ENCODE assay signal across 8 mouse cellular contexts in genomic region chr7:30090092-30090969, GRCm38 (mm10). TPM values are rescaled to one million over a fixed set of nuclear protein-coding genes. Genes with fewer than 3 reads are reported as not detected.
A peak's percentile ranks its signal among the peaks of the same experiment; 100 is the strongest.
DNase-seq lines count a peak whose midpoint lies in the region; ATAC-seq and TF ChIP-seq lines count a peak whose summit lies in the region.

Gene Gm26920, minus strand, starts transcription at chr7:30090410.
Gene Zfp566, minus strand, starts transcription at chr7:30090527.

- peak; percentile 97 to 98 for DNase-seq in heart, postnatal 10 days
- peak; percentile 94 for DNase-seq in large intestine, adult 2 months (ENCODE audit: low read depth, low spot score)
- DNase-seq in liver, postnatal 0 days, result peak; percentile 97
- DNase-seq in testis, postnatal 10 days (ENCODE audit: low spot score), result peak; percentile 96

- H3K9ac ChIP-seq in ES-Bruce4 (ENCODE audit: low read depth, poor library complexity, severe bottlenecking), result peak within 1 kb of the TSS; percentile 48
- H3K9ac ChIP-seq in forebrain, embryonic 13.5 days, result peak within 1 kb of the TSS; percentile 81
- H3K9ac ChIP-seq in liver, postnatal 0 days (replicated peaks), result peak within 1 kb of the TSS; percentile 59
- peak within 1 kb of the TSS; percentile 58 for H3K9ac ChIP-seq in neural tube, embryonic 14.5 days (replicated peaks; ENCODE audit: low read depth, low read length)

- no peak for TF ChIP-seq POLR2A in ES-Bruce4 (IDR thresholded peaks at IDR 0.05; ENCODE audit: insufficient read depth, low read length)

- peak within 1 kb of the TSS; percentile 73 for H3K4me2 ChIP-seq in forebrain, embryonic 13.5 days
- peak within 1 kb of the TSS; percentile 87 for H3K4me2 ChIP-seq in liver, postnatal 0 days (ENCODE audit: low read depth, low read length)
- H3K4me2 ChIP-seq in neural tube, embryonic 14.5 days (ENCODE audit: low read depth, low read length), result peak within 1 kb of the TSS; percentile 63

- peak within 1 kb of the TSS; percentile 85 for H3K4me3 ChIP-seq in ES-Bruce4 (ENCODE audit: low read depth, low read length)
- peak within 1 kb of the TSS; percentile 68 for H3K4me3 ChIP-seq in forebrain, embryonic 13.5 days
- H3K4me3 ChIP-seq in liver, postnatal 0 days (ENCODE audit: low read depth, low read length), result peak within 1 kb of the TSS; percentile 70
- peak within 1 kb of the TSS; percentile 45 for H3K4me3 ChIP-seq in neural tube, embryonic 14.5 days (ENCODE audit: low read depth, low read length)

- no peaks in the 10 kb centered on the region for H3K9me3 ChIP-seq in ES-Bruce4 (replicated peaks; ENCODE audit: control insufficient read depth, insufficient read depth, low read length, poor library complexity, severe bottlenecking)
- no peaks in the 10 kb centered on the region for H3K9me3 ChIP-seq in forebrain, embryonic 13.5 days (replicated peaks)
- H3K9me3 ChIP-seq in liver, postnatal 0 days (ENCODE audit: low read length), result no peaks in the 10 kb centered on the region
- H3K9me3 ChIP-seq in neural tube, embryonic 14.5 days (ENCODE audit: control insufficient read depth, low read length), result no peaks in the 10 kb centered on the region

- no peaks in the 10 kb centered on the region for H3K27me3 ChIP-seq in ES-Bruce4 (ENCODE audit: control insufficient read depth, insufficient read depth, low read length, poor library complexity, severe bottlenecking)
- no peaks in the 10 kb centered on the region for H3K27me3 ChIP-seq in forebrain, embryonic 13.5 days
- no peaks in the 10 kb centered on the region for H3K27me3 ChIP-seq in liver, postnatal 0 days (ENCODE audit: insufficient read depth, low read length)
- no peaks in the 10 kb centered on the region for H3K27me3 ChIP-seq in neural tube, embryonic 14.5 days (ENCODE audit: control insufficient read depth, insufficient read depth, low read length)

- TF ChIP-seq EP300 in ES-Bruce4 (IDR thresholded peaks at IDR 0.05; ENCODE audit: insufficient read depth, low read depth, low read length), result no peak
- peak; percentile 77 for TF ChIP-seq EP300 in liver, postnatal 0 days (IDR thresholded peaks at IDR 0.05; ENCODE audit: low read depth)

- peaks cover 12% of the 10 kb centered on the region for H3K36me3 ChIP-seq in ES-Bruce4 (ENCODE audit: control insufficient read depth, insufficient read depth, low read length, poor library complexity, severe bottlenecking)
- peaks cover 19% of the 10 kb centered on the region for H3K36me3 ChIP-seq in forebrain, embryonic 13.5 days (ENCODE audit: poor library complexity, severe bottlenecking)
- no peaks in the 10 kb centered on the region; the same call in 1 of the 2 replicates for H3K36me3 ChIP-seq in liver, postnatal 0 days (replicated peaks; ENCODE audit: insufficient read depth, low read length)
- peaks cover 9% of the 10 kb centered on the region for H3K36me3 ChIP-seq in neural tube, embryonic 14.5 days (ENCODE audit: control insufficient read depth, insufficient read depth, low read length)

- ATAC-seq in cerebellum, adult (ENCODE audit: insufficient number of reproducible peaks, low FRiP score, low TSS enrichment), result peak; percentile 91
- ATAC-seq in forebrain, embryonic 13.5 days, result peak; percentile 92
- ATAC-seq in liver, postnatal 0 days, result peak; percentile 92
- ATAC-seq in neural tube, embryonic 14.5 days (ENCODE audit: low read depth), result peak; percentile 92

- H3K27ac ChIP-seq in ES-Bruce4 (ENCODE audit: insufficient read depth, low read length), result peak within 1 kb of the TSS; percentile 93
- peak within 1 kb of the TSS; percentile 88 for H3K27ac ChIP-seq in forebrain, embryonic 13.5 days
- peak within 1 kb of the TSS; percentile 58 for H3K27ac ChIP-seq in liver, postnatal 0 days (ENCODE audit: low read depth)
- H3K27ac ChIP-seq in neural tube, embryonic 14.5 days (ENCODE audit: low read depth, low read length), result peak within 1 kb of the TSS; percentile 78

- peaks cover 3% of the 10 kb centered on the region for H3K4me1 ChIP-seq in ES-Bruce4 (ENCODE audit: control insufficient read depth, insufficient read depth, low read length)
- peaks cover 30% of the 10 kb centered on the region for H3K4me1 ChIP-seq in forebrain, embryonic 13.5 days
- peaks cover 21% of the 10 kb centered on the region for H3K4me1 ChIP-seq in liver, postnatal 0 days (ENCODE audit: insufficient read depth)
- H3K4me1 ChIP-seq in neural tube, embryonic 14.5 days (ENCODE audit: control insufficient read depth, insufficient read depth, low read length), result peaks cover 12% of the 10 kb centered on the region

- WGBS in forebrain, embryonic 13.5 days, result under 1% methylated on average over 40 of the region's 40 CpGs
- under 1% methylated on average over 40 of the region's 40 CpGs for WGBS in large intestine, adult 2 months
- WGBS in liver, postnatal 0 days (ENCODE audit: insufficient replicate concordance), result under 1% methylated on average over 40 of the region's 40 CpGs
- under 1% methylated on average over 40 of the region's 40 CpGs for WGBS in neural tube, embryonic 14.5 days

- intact Hi-C loops in heart, postnatal 10 days (cut with DNase I), result loop anchor here (2.0 kb wide), 1 partner anchor 78 kb away; no protein-coding TSS in a partner anchor

- TF ChIP-seq CTCF in ES-Bruce4 (IDR thresholded peaks at IDR 0.05; ENCODE audit: low read depth, low read length), result no peak
- no peak for TF ChIP-seq CTCF in liver, postnatal 0 days (IDR thresholded peaks at IDR 0.05; ENCODE audit: low read depth)

RNA-seq across cellular contexts. Expression of gene Gm26920, which starts in this region (rescaled TPM):
- polyA plus RNA-seq in ES-Bruce4 (2011; ENCODE audit: insufficient read depth, insufficient read length, low read depth, missing spikeins), result not detected in 2 replicates
- polyA plus RNA-seq in forebrain, embryonic 13.5 days (2015; fragmentation: Nextera tagmentation; extraction: Ambion mirVana), result 1.7 and 3.5 TPM in 2 replicates
- total RNA-seq in heart, postnatal 10 days (2021), result under 1 TPM in 1 of 2 experiments, not detected in 1; 0.62 TPM
- 0.25 TPM in 1 of 2 replicates, not detected in the other for polyA plus RNA-seq in large intestine, adult 2 months (2012; rRNA removed)
- polyA plus RNA-seq in liver, postnatal 0 days (2015; fragmentation: Nextera tagmentation; extraction: Ambion mirVana), result not detected in 2 replicates
- polyA plus RNA-seq in neural tube, embryonic 14.5 days (2014; fragmentation: Nextera tagmentation; extraction: Ambion mirVana), result 2.1 and 4.3 TPM in 2 replicates

RNA-seq across cellular contexts. Expression of gene Zfp566, which starts in this region (rescaled TPM):
- 12.0 and 13.7 TPM in 2 replicates for polyA plus RNA-seq in ES-Bruce4 (2011; ENCODE audit: insufficient read depth, insufficient read length, low read depth, missing spikeins)
- 19.3 and 20.9 TPM in 2 replicates for polyA plus RNA-seq in forebrain, embryonic 13.5 days (2015; fragmentation: Nextera tagmentation; extraction: Ambion mirVana)
- 1 to 10 TPM; 1.3 to 2.3 TPM for total RNA-seq in heart, postnatal 10 days (2021)
- 1.0 and 1.2 TPM in 2 replicates for polyA plus RNA-seq in large intestine, adult 2 months (2012; rRNA removed)
- 1.2 and 1.7 TPM in 2 replicates for polyA plus RNA-seq in liver, postnatal 0 days (2015; fragmentation: Nextera tagmentation; extraction: Ambion mirVana)
- 13.8 and 17.1 TPM in 2 replicates for polyA plus RNA-seq in neural tube, embryonic 14.5 days (2014; fragmentation: Nextera tagmentation; extraction: Ambion mirVana)

Comparison
In these comparisons a context has a peak if more than half of its experiments do, and no peak if none do; other contexts are left out.
1. Peak in every context shown above with its lines: DNase-seq, ATAC-seq, H3K4me3 ChIP-seq and H3K27ac ChIP-seq.